Mouse (Mus musculus) liver, embryonic 14.5 days (tissue): ENCODE results near the gene Ebf1. TPM values are rescaled to one million over a fixed set of nuclear protein-coding genes. Genes with fewer than 3 reads are reported as not detected.

ENCODE experiments used
- ATAC-seq: fragments of 200-750 bp; cut with Nextera tagmentation; 2 replicates; pipeline ENCODE4 v1.8.0; 2017; ENCODE audit warnings: moderate number of reproducible peaks, mild to moderate bottlenecking, moderate library complexity; ENCODE audit not compliant: insufficient read depth
- DNase-seq, 3 experiments: peaks; one replicate each; pipeline ENCODE4 v3.0.0-alpha.2; 2012 to 2013; ENCODE audit warnings: low read depth in 3 of 3, low spot score in 3 of 3
- H3K27ac ChIP-seq: fragments of 300-500 bp; sonication (generic); 2 replicates; pipeline ENCODE4 v1.5.1; 2014; ENCODE audit warnings: moderate library complexity, mild to moderate bottlenecking, control low read depth, inconsistent platforms
- H3K27me3 ChIP-seq: fragments of 300-500 bp; sonication (generic); 2 replicates; pipeline ENCODE4 v1.6.1; 2014; ENCODE audit warnings: mild to moderate bottlenecking, low read length, moderate library complexity; ENCODE audit not compliant: control insufficient read depth, insufficient read depth
- H3K36me3 ChIP-seq: fragments of 300-500 bp; sonication (generic); replicated peaks from 2 replicates; pipeline ENCODE4 v1.6.1; 2014; ENCODE audit warnings: low read depth; ENCODE audit not compliant: control insufficient read depth, insufficient read depth
- H3K4me1 ChIP-seq, 2 experiments: fragments of 200-500 bp in 1 of 2; fragments of 300-500 bp in 1 of 2; sonication (generic) in 1 of 2; replicated peaks; 2 replicates each; pipeline ENCODE4 v1.6.1; 2012 to 2014; ENCODE audit warnings: antibody characterized with exemption in 1 of 2, inconsistent platforms in 1 of 2, low read length in 1 of 2; ENCODE audit not compliant: control insufficient read depth in 2 of 2, insufficient read depth in 2 of 2
- H3K4me2 ChIP-seq: fragments of 300-500 bp; sonication (generic); 2 replicates; pipeline ENCODE4 v1.6.1; 2014; ENCODE audit warnings: low read depth, mild to moderate bottlenecking, control low read depth, moderate library complexity
- H3K4me3 ChIP-seq, 2 experiments: fragments of 200-500 bp in 1 of 2; fragments of 300-500 bp in 1 of 2; sonication (generic) in 1 of 2; 2 replicates each; pipeline ENCODE4 v1.5.1; 2012 to 2014; ENCODE audit warnings: low read depth in 2 of 2, low read length in 2 of 2, mild to moderate bottlenecking in 2 of 2, control low read depth in 1 of 2, inconsistent platforms in 1 of 2, moderate library complexity in 1 of 2; ENCODE audit not compliant: insufficient read depth in 1 of 2
- H3K9ac ChIP-seq: fragments of 300-500 bp; sonication (generic); replicated peaks from 2 replicates; pipeline ENCODE4 v1.6.1; 2014; ENCODE audit warnings: mild to moderate bottlenecking, control low read depth, moderate library complexity
- H3K9me3 ChIP-seq: fragments of 300-500 bp; sonication (generic); 2 replicates; pipeline ENCODE4 v1.6.1; 2016; ENCODE audit warnings: low read length, mixed read lengths; ENCODE audit not compliant: control insufficient read depth
- CTCF ChIP-seq: IDR thresholded peaks from 2 replicates; pipeline ENCODE4 v1.5.1; 2016; ENCODE audit warnings: antibody characterized with exemption, low read depth, control low read depth
- EP300 ChIP-seq: IDR thresholded peaks from 2 replicates; pipeline ENCODE4 v1.6.1; 2016; ENCODE audit warnings: antibody characterized with exemption, low read depth
- WGBS: fragments of 180-500 bp; shearing (Covaris S2); extraction: QIAGEN DNeasy Blood & Tissue Kit; methylation state at CpG from one replicate; pipeline ENCODE4 v1.1.7; 2014; ENCODE audit not compliant: insufficient replicate concordance; 5-methylcytosine and 5-hydroxymethylcytosine counted together
- polyA plus RNA-seq, 2 experiments: library from polyadenylated mRNA; depleted of rRNA in 1 of 2; stranded (reverse) in 1 of 2; unstranded in 1 of 2; fragments of >200 nt; fragmentation: Nextera tagmentation in 1 of 2; extraction: Ambion mirVana in 1 of 2; gene quantifications; 2 replicates each; pipeline versions ENCODE4 v1.2.1 to v1.2.3; 2012 to 2014

Ebf1 gene
- polyA plus RNA-seq, 2 experiments: 0.20 to 0.34 TPM

GRCm38 (mm10) chr11:44948541-44948940, 331.4 kb downstream of the Ebf1 start:
- no peak for DNase-seq
- WGBS: 54% methylated on average over 6 of the region's 6 CpGs
- no peak for TF ChIP-seq EP300
- TF ChIP-seq CTCF: no peak
- Histone ChIP-seq H3K4me1 (no peaks in the 10 kb centered on the region), H3K9ac (no peak overlapping the region), H3K36me3 (no peaks in the 10 kb centered on the region), H3K27me3 (no peaks in the 10 kb centered on the region), H3K27ac (no peak overlapping the region), H3K9me3 (no peaks in the 10 kb centered on the region), H3K4me2 (no peak overlapping the region), H3K4me3 (no peak overlapping the region)
- no peak for ATAC-seq

GRCm38 (mm10) chr11:44949140-44949539, 332.0 kb downstream of the Ebf1 start:
- Histone ChIP-seq H3K36me3 (no peaks in the 10 kb centered on the region), H3K4me3 (no peak overlapping the region), H3K4me1 (no peaks in the 10 kb centered on the region), H3K9ac (no peak overlapping the region), H3K27me3 (no peaks in the 10 kb centered on the region), H3K9me3 (no peaks in the 10 kb centered on the region), H3K27ac (no peak overlapping the region), H3K4me2 (no peak overlapping the region)
- TF ChIP-seq CTCF (no peak), EP300 (no peak)
- 10% methylated on average over 3 of the region's 3 CpGs for WGBS
- ATAC-seq: no peak
- DNase-seq: no peak

GRCm38 (mm10) chr11:44950319-44950718, 333.2 kb downstream of the Ebf1 start:
- TF ChIP-seq EP300: no peak
- TF ChIP-seq CTCF: no peak
- DNase-seq: no peak
- WGBS: 62% methylated on average over 9 of the region's 9 CpGs
- Histone ChIP-seq H3K36me3 (no peaks in the 10 kb centered on the region), H3K27me3 (no peaks in the 10 kb centered on the region), H3K27ac (no peak overlapping the region), H3K4me1 (no peaks in the 10 kb centered on the region), H3K4me3 (no peak overlapping the region), H3K4me2 (no peak overlapping the region), H3K9ac (no peak overlapping the region), H3K9me3 (no peaks in the 10 kb centered on the region)
- ATAC-seq: no peak

- Histone ChIP-seq H3K9me3 (no peaks in the 10 kb centered on the region), H3K9ac (no peak overlapping the region), H3K4me1 (no peaks in the 10 kb centered on the region), H3K4me2 (no peak overlapping the region), H3K27me3 (no peaks in the 10 kb centered on the region), H3K36me3 (no peaks in the 10 kb centered on the region), H3K27ac (no peak overlapping the region), H3K4me3 (no peak overlapping the region)
- TF ChIP-seq CTCF: no peak
- no peak for TF ChIP-seq EP300
- ATAC-seq: no peak
- DNase-seq: no peak
- WGBS: 11% methylated on average over 4 of the region's 4 CpGs
These were observed 334.4 kb downstream of the Ebf1 start for GRCm38 (mm10) chr11:44951506-44951905.

- WGBS: 55% methylated on average over 1 of the region's 1 CpGs
- Histone ChIP-seq H3K27ac (no peak overlapping the region), H3K4me2 (no peak overlapping the region), H3K27me3 (no peaks in the 10 kb centered on the region), H3K36me3 (no peaks in the 10 kb centered on the region), H3K4me1 (no peaks in the 10 kb centered on the region), H3K9me3 (no peaks in the 10 kb centered on the region), H3K9ac (no peak overlapping the region), H3K4me3 (no peak overlapping the region)
- DNase-seq (no peak), ATAC-seq (no peak)
- TF ChIP-seq CTCF (no peak), EP300 (no peak)
These were observed 336.2 kb downstream of the Ebf1 start for GRCm38 (mm10) chr11:44953337-44953736.

- Histone ChIP-seq H3K27ac (no peak overlapping the region), H3K4me1 (no peaks in the 10 kb centered on the region), H3K4me2 (no peak overlapping the region), H3K27me3 (no peaks in the 10 kb centered on the region), H3K4me3 (no peak overlapping the region), H3K9me3 (no peaks in the 10 kb centered on the region), H3K36me3 (no peaks in the 10 kb centered on the region), H3K9ac (no peak overlapping the region)
- TF ChIP-seq EP300 (no peak), CTCF (no peak)
- no peak for ATAC-seq
- DNase-seq: no peak
- 66% methylated on average over 11 of the region's 11 CpGs for WGBS
These were observed 336.7 kb downstream of the Ebf1 start for GRCm38 (mm10) chr11:44953863-44954262.
